Mouse (Mus musculus): ENCODE data around the gene Stk32b. TPM values are rescaled to one million over a fixed set of nuclear protein-coding genes. Genes with fewer than 3 reads are reported as not detected.
A peak's percentile ranks its signal among the peaks of the same experiment; 100 is the strongest.

The Stk32b gene
- polyA plus RNA-seq, 1 experiment from 2014 or later = 0.03 TPM

- ATAC-seq = no peak
- in situ Hi-C loops (cut with MboI; ENCODE audit: low pct_unique_long_range_greater_than_20kb) = no loop called here
- POLR2A ChIA-PET = no interaction called here
- peaks cover 48% of the 10 kb centered on the region for H3K27me3 ChIP-seq
- TF ChIP-seq CTCF (IDR thresholded peaks at IDR 0.05) = no peak
- CTCF ChIA-PET = no interaction called here
- DNase-seq (ENCODE audit: low read depth, low spot score) = no peak
Observed at GRCm38 (mm10) chr5:37664962-37665361, 52.0 kb downstream of the Stk32b start.

- H3K27me3 ChIP-seq = peaks cover 39% of the 10 kb centered on the region
- ChIA-PET CTCF (no interaction called here), POLR2A (no interaction called here)
- no peak for ATAC-seq
- in situ Hi-C loops (cut with MboI; ENCODE audit: low pct_unique_long_range_greater_than_20kb) = no loop called here
- no peak for DNase-seq (ENCODE audit: low read depth, low spot score)
- TF ChIP-seq CTCF (IDR thresholded peaks at IDR 0.05) = no peak
Observed at GRCm38 (mm10) chr5:37659177-37659576, 57.8 kb downstream of the Stk32b start.

DNA sequence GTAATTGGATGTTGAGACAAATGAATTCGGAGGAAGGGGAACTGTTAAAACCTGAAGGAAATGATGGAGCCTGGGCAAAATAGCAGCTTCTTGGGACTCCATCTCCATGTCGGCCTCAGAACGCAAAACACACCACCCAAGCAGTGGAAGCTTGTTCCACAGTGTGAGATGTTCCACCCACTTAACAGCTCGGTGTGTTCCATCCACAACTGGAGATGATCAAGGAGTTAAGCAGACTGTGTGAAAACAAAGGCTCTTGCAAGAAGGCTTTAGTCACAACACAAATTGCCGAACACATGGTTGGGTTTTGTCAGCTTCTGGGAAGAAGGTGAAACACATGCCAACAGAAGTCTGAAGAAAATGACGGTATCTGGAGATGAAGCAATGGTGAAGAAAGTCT is 59.2 kb downstream of the Stk32b start:
- in situ Hi-C loops (cut with MboI; ENCODE audit: low pct_unique_long_range_greater_than_20kb) = no loop called here
- H3K27me3 ChIP-seq = peaks cover 28% of the 10 kb centered on the region
- ChIA-PET POLR2A (no interaction called here), CTCF (no interaction called here)
- ATAC-seq (no peak), DNase-seq (ENCODE audit: low read depth, low spot score) (no peak)
- no peak for TF ChIP-seq CTCF (IDR thresholded peaks at IDR 0.05)

- DNase-seq (ENCODE audit: low read depth, low spot score) = no peak
- H3K27me3 ChIP-seq = peaks cover 14% of the 10 kb centered on the region
- TF ChIP-seq CTCF (IDR thresholded peaks at IDR 0.05) = no peak
- no peak for ATAC-seq
- ChIA-PET POLR2A (interaction anchor here (0.6 kb wide), 1 partner anchor 385 kb away, joined by 3 read pairs; no protein-coding TSS in a partner anchor), CTCF (no interaction called here)
- in situ Hi-C loops (cut with MboI; ENCODE audit: low pct_unique_long_range_greater_than_20kb) = no loop called here
Observed at GRCm38 (mm10) chr5:37655208-37655607, 61.8 kb downstream of the Stk32b start.

DNA sequence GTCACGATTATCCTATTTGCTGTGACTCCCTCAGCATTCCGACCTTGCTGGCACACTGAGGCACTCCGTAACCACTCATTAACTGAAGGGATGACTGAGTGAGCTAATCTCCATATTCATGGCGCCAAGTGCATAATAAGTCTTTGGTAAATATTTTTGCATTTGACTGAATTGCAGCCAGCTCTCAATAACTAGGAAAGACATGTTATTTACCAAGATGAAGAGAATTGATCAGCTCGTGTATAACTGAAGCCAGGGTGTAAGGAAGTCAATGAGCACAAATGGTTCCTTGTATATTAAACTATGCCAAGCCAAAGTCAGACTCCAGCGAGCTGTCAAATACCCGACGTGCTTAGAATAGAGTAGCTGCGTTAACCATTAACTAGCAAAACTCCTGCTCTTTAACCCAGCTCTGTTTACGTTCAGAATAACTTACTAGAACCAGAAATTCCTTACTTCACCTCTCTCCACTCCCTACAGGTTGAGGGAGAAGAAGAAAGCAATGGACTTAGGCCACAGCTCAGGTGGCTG is 66.2 kb downstream of the Stk32b start:
- in situ Hi-C loops (cut with MboI; ENCODE audit: low pct_unique_long_range_greater_than_20kb) = no loop called here
- ATAC-seq (peak; percentile 46), DNase-seq (ENCODE audit: low read depth, low spot score) (peak; percentile 34)
- ChIA-PET CTCF (interaction anchor here (1.8 kb wide), 1 partner anchor 17 kb away, joined by 4 read pairs; no protein-coding TSS in a partner anchor), POLR2A (interaction anchor here (0.7 kb wide), 1 partner anchor 12 kb away, joined by 3 read pairs; no protein-coding TSS in a partner anchor)
- no peaks in the 10 kb centered on the region for H3K27me3 ChIP-seq
- no peak for TF ChIP-seq CTCF (IDR thresholded peaks at IDR 0.05)

DNA sequence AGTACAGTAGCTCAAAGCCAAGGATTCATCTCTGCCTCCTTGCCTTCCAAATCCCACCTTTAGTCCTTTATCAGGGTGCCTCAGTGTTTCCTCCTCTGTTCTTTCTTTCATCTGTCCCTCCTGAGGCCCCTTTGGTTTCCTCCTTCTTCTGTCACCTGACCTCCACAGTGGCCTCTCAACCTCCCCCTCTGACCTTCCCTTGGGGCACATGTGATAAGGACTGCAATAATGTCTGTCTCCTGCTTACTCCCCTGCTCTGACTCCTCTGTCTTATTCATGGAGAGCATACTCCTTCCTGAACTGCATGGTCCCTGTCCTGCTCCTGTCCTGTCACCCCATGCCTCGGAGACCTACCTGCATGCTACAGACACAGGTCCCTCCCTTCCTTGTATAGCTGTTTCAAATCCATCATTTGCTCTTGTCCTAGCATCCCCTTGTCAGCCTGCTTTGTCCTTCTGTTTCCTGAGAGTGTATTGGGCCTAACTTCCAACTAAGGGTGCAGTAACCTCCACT is 66.8 kb downstream of the Stk32b start:
- H3K27me3 ChIP-seq = no peaks in the 10 kb centered on the region
- ChIA-PET POLR2A (interaction anchor here (0.7 kb wide), 1 partner anchor 12 kb away, joined by 3 read pairs; no protein-coding TSS in a partner anchor), CTCF (interaction anchor here (1.8 kb wide), 1 partner anchor 18 kb away, joined by 4 read pairs; no protein-coding TSS in a partner anchor)
- in situ Hi-C loops (cut with MboI; ENCODE audit: low pct_unique_long_range_greater_than_20kb) = no loop called here
- DNase-seq (ENCODE audit: low read depth, low spot score) (no peak), ATAC-seq (no peak)
- TF ChIP-seq CTCF (IDR thresholded peaks at IDR 0.05) = no peak

DNA sequence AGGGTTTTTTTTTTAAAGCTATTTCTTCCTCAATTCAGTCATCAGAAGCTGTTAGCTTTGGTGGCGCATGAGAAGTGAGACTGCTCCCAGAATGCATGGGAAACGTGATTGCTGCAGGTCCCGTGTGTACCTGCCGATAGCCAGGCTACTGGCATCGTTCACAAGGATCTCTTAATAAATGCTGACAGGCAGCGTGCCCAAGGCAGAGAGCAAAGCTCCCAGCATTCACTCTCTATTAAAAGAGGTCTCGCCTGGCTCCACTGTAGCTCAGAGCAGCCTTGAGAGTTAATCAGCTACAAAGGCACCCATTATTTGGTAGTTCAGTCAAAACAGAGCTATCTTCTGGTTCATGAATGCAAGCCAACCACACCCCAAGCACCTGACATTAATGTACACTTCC is 72.9 kb downstream of the Stk32b start:
- H3K27me3 ChIP-seq = peaks cover 3% of the 10 kb centered on the region
- ChIA-PET CTCF (no interaction called here), POLR2A (no interaction called here)
- no peak for TF ChIP-seq CTCF (IDR thresholded peaks at IDR 0.05)
- in situ Hi-C loops (cut with MboI; ENCODE audit: low pct_unique_long_range_greater_than_20kb) = no loop called here
- no peak for ATAC-seq
- DNase-seq (ENCODE audit: low read depth, low spot score) = no peak

- H3K27me3 ChIP-seq = peaks cover 3% of the 10 kb centered on the region
- no peak for ATAC-seq
- ChIA-PET POLR2A (no interaction called here), CTCF (no interaction called here)
- no peak for TF ChIP-seq CTCF (IDR thresholded peaks at IDR 0.05)
- in situ Hi-C loops (cut with MboI; ENCODE audit: low pct_unique_long_range_greater_than_20kb) = no loop called here
- no peak for DNase-seq (ENCODE audit: low read depth, low spot score)
Observed at GRCm38 (mm10) chr5:37642486-37642885, 74.5 kb downstream of the Stk32b start.

DNA sequence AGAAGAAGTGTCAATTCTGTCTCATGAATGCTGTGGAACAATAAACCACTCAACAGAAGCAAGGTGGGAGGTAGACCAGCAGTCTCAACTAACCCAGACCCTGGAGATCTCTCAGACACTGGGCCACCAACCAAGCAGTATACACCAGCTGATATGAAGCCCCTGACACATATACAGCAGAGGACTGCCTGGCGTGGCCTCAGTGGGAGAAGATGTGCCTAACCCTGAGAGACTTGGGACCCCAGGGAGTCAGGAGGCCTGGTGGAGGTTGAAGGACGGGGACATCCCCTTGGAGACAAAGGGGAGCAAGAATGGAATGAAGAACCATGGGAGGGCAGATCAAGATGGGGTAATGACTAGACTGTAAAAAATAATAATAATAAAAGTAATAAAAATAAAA is 82.2 kb downstream of the Stk32b start:
- DNase-seq (ENCODE audit: low read depth, low spot score) (no peak), ATAC-seq (no peak)
- TF ChIP-seq CTCF (IDR thresholded peaks at IDR 0.05) = no peak
- H3K27me3 ChIP-seq = peaks cover 15% of the 10 kb centered on the region
- in situ Hi-C loops (cut with MboI; ENCODE audit: low pct_unique_long_range_greater_than_20kb) = no loop called here
- ChIA-PET CTCF (no interaction called here), POLR2A (no interaction called here)

DNA sequence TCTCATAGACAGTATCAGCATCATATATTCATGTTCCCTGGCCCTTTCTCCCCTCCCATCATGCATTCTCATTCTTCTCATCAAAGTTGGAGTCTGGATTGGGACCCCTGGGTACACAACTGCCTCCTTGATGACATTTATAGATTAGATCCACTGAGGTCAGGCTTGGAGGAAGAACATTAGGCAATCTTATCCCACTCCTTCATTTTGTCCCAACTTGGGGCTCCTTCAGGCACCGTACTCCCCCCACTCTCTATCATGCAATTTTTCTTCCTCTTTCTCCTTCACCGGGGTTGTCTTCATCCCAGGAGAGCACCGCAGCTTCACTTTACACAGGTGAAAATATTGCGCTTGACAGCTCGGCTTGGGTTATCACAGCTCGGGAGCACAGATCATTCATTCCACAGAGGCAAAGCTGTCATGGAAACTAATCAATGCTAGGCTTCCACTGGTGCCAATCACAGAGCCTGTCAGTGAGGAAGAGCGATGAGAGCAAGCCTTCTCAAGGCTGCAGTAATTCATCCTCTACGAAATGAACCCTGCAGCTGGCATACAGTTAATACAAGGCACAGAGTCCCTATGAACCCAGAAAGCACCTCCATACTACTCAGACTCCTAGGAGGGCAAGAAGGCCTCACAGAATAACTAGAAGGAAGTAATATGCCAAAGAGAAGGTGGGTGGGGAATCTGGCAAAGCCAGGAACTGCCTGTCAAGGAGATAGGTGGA is 89.4 kb downstream of the Stk32b start:
- no peak for DNase-seq (ENCODE audit: low read depth, low spot score)
- ChIA-PET POLR2A (no interaction called here), CTCF (no interaction called here)
- TF ChIP-seq CTCF (IDR thresholded peaks at IDR 0.05) = no peak
- in situ Hi-C loops (cut with MboI; ENCODE audit: low pct_unique_long_range_greater_than_20kb) = no loop called here
- ATAC-seq = no peak
- H3K27me3 ChIP-seq = peaks cover 12% of the 10 kb centered on the region

- no peak for TF ChIP-seq CTCF (IDR thresholded peaks at IDR 0.05)
- in situ Hi-C loops (cut with MboI; ENCODE audit: low pct_unique_long_range_greater_than_20kb) = no loop called here
- no peaks in the 10 kb centered on the region for H3K27me3 ChIP-seq
- DNase-seq (ENCODE audit: low read depth, low spot score) (no peak), ATAC-seq (no peak)
- CTCF ChIA-PET = no interaction called here
- POLR2A ChIA-PET = no interaction called here
Observed at GRCm38 (mm10) chr5:37611874-37612273, 105.1 kb downstream of the Stk32b start.
